Mouse (Mus musculus): ENCODE results near the gene Snrpd3.

GRCm38 (mm10) chr10:75534934-75535333 lies 17.6 kb downstream of the Snrpd3 start:
- TF ChIP-seq CTCF (conservative IDR thresholded peaks at IDR 0.05; ENCODE audit: low read length) = no peak
- no peak for TF ChIP-seq NANOG (IDR thresholded peaks at IDR 0.05; ENCODE audit: borderline replicate concordance, low read length)
